Mouse (Mus musculus): ENCODE data around the gene Ddb2.

DNA sequence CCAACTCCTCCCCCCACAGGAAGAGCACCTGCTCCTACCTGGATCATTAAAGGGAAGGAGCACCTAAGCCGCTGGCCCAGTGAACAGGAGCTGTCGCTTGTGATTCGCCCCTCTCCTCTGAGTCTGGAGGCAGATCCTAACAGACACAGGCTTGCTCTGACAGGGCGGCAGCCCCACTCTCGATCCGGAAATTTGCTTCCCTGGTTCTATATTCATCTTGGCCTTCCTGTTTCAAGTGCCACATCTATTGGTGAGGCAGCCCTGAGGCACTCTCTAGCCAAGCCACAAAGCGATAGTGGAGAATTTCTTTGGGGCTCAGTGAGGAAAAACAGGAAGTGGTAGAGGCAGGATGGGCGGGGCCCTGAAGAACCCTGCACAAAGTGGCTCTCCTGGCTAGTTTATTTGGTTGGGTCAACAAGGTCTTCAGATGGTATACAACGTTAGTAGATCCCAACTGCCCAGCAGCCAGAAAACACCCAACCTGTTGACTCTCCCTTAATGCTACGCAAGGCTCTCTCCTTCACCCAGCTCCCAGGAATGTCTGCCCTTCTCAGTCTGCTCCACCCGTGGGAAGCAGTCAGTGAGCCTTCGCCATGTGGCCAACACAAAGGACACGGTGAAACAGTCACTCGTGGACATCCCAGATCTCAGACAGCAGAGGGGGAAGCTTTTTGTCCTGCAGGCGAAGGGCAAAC lies 52.9 kb downstream of the Ddb2 start, which contains the start of gene Madd:
- no peak for TF ChIP-seq CTCF (IDR thresholded peaks at IDR 0.05; ENCODE audit: insufficient read depth, low read depth, low read length)
- TF ChIP-seq POLR2A (IDR thresholded peaks at IDR 0.05; ENCODE audit: insufficient read depth, low read depth, low read length): no peak

Measured in olfactory bulb, adult 2 months (tissue).